Mouse (Mus musculus): ENCODE measurements around the gene 2900011O08Rik.

GRCm38 (mm10) chr16:13969096-13969495 lies 17.3 kb upstream of the 2900011O08Rik start:
- TF ChIP-seq GATA1 (IDR thresholded peaks at IDR 0.05; ENCODE audit: borderline replicate concordance, low read length), result no peak
- no peak for TF ChIP-seq FLI1 (IDR thresholded peaks at IDR 0.05; ENCODE audit: low read length)
